Mouse (Mus musculus): Measurements from ENCODE around the gene Sdf2.

DNA sequence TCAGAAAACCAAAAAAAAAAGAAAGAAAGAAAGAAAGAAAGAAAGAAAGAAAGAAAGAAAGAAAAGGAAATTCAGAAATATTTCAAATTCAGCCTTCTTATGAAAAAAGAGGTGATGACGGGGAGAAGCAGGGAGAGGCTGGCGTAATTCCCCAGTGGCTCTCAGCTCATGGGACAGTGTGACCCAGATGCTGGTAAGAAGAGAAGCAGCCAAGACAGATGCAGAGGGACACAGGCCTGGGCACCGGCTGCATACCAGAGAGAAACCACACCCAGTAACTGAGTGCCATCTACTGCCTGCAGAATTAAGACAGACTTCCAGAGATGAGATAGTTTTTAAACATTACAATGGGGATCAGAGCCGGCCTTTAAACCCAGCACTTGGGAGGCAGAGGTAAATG, 22.0 kb upstream of the Sdf2 start:
- TF ChIP-seq POLR2A (IDR thresholded peaks at IDR 0.05; ENCODE audit: low read depth, low read length) (no peak), CTCF (IDR thresholded peaks at IDR 0.05; ENCODE audit: extremely low read depth, insufficient read depth, insufficient read length, insufficient replicate concordance) (no peak)
